Mouse (Mus musculus): Measurements from ENCODE around the gene Tnfaip8l1. TPM values are rescaled to one million over a fixed set of nuclear protein-coding genes. Genes with fewer than 3 reads are reported as not detected.

The Tnfaip8l1 gene
- polyA plus RNA-seq, 1 experiment from 2014 or later, result 11.7 TPM

DNA sequence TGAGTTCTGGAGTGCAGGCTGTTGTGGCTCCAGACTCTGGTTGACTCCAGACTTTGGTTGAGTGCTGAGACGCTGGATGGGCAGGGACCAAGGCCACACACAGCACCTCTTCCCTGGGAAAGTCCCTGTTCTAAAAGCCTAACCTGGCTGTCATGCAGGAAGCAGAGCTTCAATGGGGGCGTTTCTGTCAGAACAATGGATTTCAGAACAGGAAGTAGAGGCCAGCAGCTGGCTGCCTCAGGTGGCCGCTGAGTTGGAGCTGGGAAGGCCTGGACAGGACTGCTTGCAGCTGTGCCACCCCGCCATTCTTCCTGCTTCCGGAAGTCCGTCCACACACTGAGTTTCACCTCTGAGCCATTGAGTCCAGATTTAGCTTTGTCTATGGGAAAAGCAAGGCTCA, 7.6 kb downstream of the Tnfaip8l1 start:
- peak; percentile 41 for DNase-seq (ENCODE audit: low spot score)
- Histone ChIP-seq H3K4me3 (0 out of 2 replicates have a peak overlapping the region, but pooled peaks have one; percentile 11), H3K27ac (replicated peaks) (peak overlapping the region; percentile 83), H3K9me3 (no peaks in the 10 kb centered on the region), H3K36me3 (replicated peaks) (peaks cover 22% of the 10 kb centered on the region), H3K27me3 (replicated peaks; ENCODE audit: low read depth, poor library complexity, severe bottlenecking) (no peaks in the 10 kb centered on the region), H3K4me1 (peaks cover 26% of the 10 kb centered on the region)
- WGBS, result 52% methylated on average over 6 of the region's 6 CpGs

DNA sequence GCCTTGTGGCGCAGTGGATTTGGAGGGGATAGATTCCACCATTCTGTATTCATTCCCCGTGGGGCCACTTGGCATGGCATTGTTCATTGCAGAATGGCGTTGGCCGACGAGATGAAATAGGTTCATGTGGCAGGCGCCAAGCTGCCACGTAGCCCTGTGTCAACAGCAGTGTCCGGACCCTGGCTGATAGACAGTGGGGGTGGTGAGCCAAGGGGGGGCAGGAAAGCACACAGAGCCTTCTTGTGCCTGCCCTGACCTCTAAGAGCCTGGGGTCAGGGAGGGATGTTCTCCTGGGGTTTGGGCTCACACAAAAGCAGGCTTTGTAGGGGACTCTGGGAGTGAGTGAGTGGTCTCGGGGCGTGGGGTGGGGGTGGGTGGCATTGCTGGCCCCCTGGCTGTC, 8.4 kb downstream of the Tnfaip8l1 start:
- Histone ChIP-seq H3K27ac (replicated peaks) (peak overlapping the region; percentile 83), H3K27me3 (replicated peaks; ENCODE audit: low read depth, poor library complexity, severe bottlenecking) (no peaks in the 10 kb centered on the region), H3K36me3 (replicated peaks) (peaks cover 30% of the 10 kb centered on the region), H3K9me3 (no peaks in the 10 kb centered on the region), H3K4me1 (peaks cover 25% of the 10 kb centered on the region), H3K4me3 (0 out of 2 replicates have a peak overlapping the region, but pooled peaks have one; percentile 4)
- WGBS, result 17% methylated on average over 10 of the region's 10 CpGs
- DNase-seq (ENCODE audit: low spot score), result peak; percentile 53

- H3K27ac ChIP-seq (replicated peaks), result peak overlapping the region; percentile 41; the same call in 1 of the 2 replicates
- no peak for DNase-seq (ENCODE audit: low spot score)
- no peak overlapping the region for H3K4me3 ChIP-seq
- WGBS, result 90% methylated on average over 9 of the region's 9 CpGs
- peaks cover 38% of the 10 kb centered on the region for H3K36me3 ChIP-seq (replicated peaks)
- no peaks in the 10 kb centered on the region for H3K27me3 ChIP-seq (replicated peaks; ENCODE audit: low read depth, poor library complexity, severe bottlenecking)
- no peaks in the 10 kb centered on the region for H3K9me3 ChIP-seq
- H3K4me1 ChIP-seq, result peaks cover 21% of the 10 kb centered on the region
Observed at GRCm38 (mm10) chr17:56171456-56171855, 9.2 kb downstream of the Tnfaip8l1 start.

GRCm38 (mm10) chr17:56171881-56172280, 9.6 kb downstream of the Tnfaip8l1 start:
- DNase-seq (ENCODE audit: low spot score), result no peak
- H3K4me1 ChIP-seq, result peaks cover 21% of the 10 kb centered on the region
- H3K9me3 ChIP-seq, result no peaks in the 10 kb centered on the region
- 91% methylated on average over 17 of the region's 17 CpGs for WGBS
- H3K36me3 ChIP-seq (replicated peaks), result peaks cover 42% of the 10 kb centered on the region
- 0 out of 2 replicates have a peak overlapping the region, but pooled peaks have one; percentile 41 for H3K27ac ChIP-seq (replicated peaks)
- H3K4me3 ChIP-seq, result no peak overlapping the region
- H3K27me3 ChIP-seq (replicated peaks; ENCODE audit: low read depth, poor library complexity, severe bottlenecking), result no peaks in the 10 kb centered on the region

GRCm38 (mm10) chr17:56173401-56174046, 11.2 kb downstream of the Tnfaip8l1 start:
- peaks cover 21% of the 10 kb centered on the region for H3K4me1 ChIP-seq
- no peaks in the 10 kb centered on the region for H3K9me3 ChIP-seq
- peaks cover 59% of the 10 kb centered on the region for H3K36me3 ChIP-seq (replicated peaks)
- no peak overlapping the region for H3K4me3 ChIP-seq
- no peak for DNase-seq (ENCODE audit: low spot score)
- no peaks in the 10 kb centered on the region for H3K27me3 ChIP-seq (replicated peaks; ENCODE audit: low read depth, poor library complexity, severe bottlenecking)
- no peak overlapping the region for H3K27ac ChIP-seq (replicated peaks)
- WGBS, result 58% methylated on average over 10 of the region's 10 CpGs

DNA sequence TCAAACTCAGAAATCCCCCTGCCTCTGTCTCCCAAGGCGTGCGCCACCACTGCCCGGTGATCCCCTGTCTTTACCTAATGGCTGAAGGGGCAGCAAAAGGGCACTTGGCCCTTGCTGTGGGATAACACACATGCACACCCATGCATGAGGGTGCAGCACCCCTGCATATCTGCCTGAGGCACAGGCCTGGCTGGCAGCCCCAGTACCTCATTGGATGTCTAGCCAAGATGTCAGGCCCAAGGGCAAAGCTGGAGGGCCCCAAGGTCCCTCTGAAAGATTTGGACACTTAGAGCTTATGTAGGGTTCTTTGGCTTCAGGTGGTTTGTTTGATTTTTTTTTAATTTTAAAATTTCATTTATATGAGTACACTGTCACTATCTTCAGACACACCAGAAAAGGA, 13.1 kb downstream of the Tnfaip8l1 start:
- Histone ChIP-seq H3K4me1 (peaks cover 12% of the 10 kb centered on the region), H3K27me3 (replicated peaks; ENCODE audit: low read depth, poor library complexity, severe bottlenecking) (no peaks in the 10 kb centered on the region), H3K9me3 (no peaks in the 10 kb centered on the region), H3K4me3 (no peak overlapping the region), H3K27ac (replicated peaks) (no peak overlapping the region), H3K36me3 (replicated peaks) (peaks cover 78% of the 10 kb centered on the region)
- DNase-seq (ENCODE audit: low spot score), result no peak
- WGBS, result 95% methylated on average over 3 of the region's 3 CpGs

DNA sequence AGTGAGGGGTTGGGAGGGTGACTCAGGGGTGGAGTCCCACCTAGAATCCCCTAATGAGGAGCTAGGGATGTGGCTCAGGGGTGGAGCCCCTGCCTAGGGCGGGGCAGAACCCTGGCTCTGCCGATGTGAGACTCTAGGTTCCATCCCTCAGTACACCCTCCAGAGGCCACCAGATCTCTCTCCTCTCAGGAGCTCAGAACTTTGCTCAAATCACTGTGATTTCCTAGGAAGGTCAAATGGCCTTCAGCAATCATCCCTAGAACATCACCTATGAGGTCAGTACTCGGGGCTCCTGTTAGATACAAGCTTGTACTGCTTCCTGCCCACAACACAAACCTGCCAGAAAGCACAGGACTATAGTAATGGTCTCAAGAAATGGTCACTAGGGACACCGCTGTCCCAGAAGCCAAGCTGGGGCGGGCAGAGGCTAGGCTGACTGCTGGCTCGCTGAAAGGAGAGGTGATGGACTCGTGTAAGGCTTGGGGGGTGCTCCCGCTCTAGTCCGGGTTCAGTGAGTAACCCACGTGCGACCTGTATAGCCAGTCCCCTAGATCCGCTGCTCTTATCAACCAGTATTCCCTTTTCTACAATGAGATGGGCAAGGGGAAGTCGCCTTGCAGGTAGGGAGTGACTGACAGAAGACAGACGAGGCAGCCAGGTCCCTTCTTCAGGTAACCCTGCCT, 20.8 kb downstream of the Tnfaip8l1 start:
- Histone ChIP-seq H3K27ac (replicated peaks) (peak overlapping the region; percentile 89), H3K4me1 (peaks cover 37% of the 10 kb centered on the region), H3K9me3 (no peaks in the 10 kb centered on the region), H3K36me3 (replicated peaks) (peaks cover 60% of the 10 kb centered on the region), H3K27me3 (replicated peaks; ENCODE audit: low read depth, poor library complexity, severe bottlenecking) (no peaks in the 10 kb centered on the region), H3K4me3 (peak overlapping the region; percentile 91)
- 1% methylated on average over 14 of the region's 14 CpGs for WGBS
- DNase-seq (ENCODE audit: low spot score), result no peak

- under 1% methylated on average over 47 of the region's 47 CpGs for whole genome bisulfite sequencing
Observed at GRCm38 (mm10) chr17:56183658-56184103, 21.4 kb downstream of the Tnfaip8l1 start, which contains the start of gene Mydgf. Gene Mydgf (minus strand): TSS chr17:56183920.

DNA sequence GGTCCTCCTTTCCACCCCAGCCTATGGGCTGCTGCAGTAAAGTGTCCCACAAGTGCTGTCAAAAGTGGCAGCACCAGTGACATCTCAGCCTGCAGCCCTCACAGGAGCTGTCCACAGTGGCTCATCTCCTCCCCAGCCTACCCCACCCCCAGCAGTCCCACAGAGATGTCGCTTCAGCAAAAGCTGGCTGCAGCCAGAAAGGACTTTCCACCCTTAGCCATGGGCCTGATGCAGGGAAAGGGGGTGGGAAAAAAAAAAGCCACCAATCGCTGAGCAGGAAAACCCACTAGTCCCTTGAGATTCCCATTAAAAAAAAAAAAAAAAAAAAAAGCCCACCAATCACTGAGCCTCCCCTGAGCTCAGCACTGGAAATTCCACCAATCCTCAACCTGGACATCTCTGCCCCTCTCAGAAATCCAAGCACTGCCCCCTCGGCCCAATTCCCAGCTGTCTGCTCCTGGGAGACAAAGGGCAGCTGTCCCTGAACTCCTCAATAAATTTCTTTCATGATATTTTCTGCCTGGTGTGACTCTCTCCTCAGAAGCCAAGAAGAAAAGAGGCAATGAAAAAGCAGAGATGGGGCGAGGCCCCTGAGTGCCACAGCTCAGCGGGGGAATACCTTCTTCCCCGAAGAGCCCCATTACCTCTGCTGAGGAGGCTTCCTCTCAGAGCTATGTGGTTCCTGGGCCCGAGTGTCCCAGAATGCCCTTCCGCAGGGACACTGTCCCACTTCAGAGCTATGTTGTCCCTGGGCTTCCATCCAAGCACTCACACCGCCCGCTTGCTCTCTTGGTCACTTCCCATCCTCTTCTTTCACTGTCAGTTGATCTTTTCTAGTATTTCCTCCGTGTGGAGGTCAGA, 23.2 kb downstream of the Tnfaip8l1 start:
- H3K36me3 ChIP-seq (replicated peaks), result peaks cover 60% of the 10 kb centered on the region
- H3K4me3 ChIP-seq, result peak overlapping the region; percentile 29
- WGBS, result 38% methylated on average over 11 of the region's 11 CpGs
- H3K27me3 ChIP-seq (replicated peaks; ENCODE audit: low read depth, poor library complexity, severe bottlenecking), result no peaks in the 10 kb centered on the region
- no peaks in the 10 kb centered on the region for H3K9me3 ChIP-seq
- peak; percentile 46 for DNase-seq (ENCODE audit: low spot score)
- H3K4me1 ChIP-seq, result peaks cover 37% of the 10 kb centered on the region
- peak overlapping the region; percentile 73 for H3K27ac ChIP-seq (replicated peaks)

More at GRCm38 (mm10) chr17:56183658-56184103, 21.4 kb downstream of the Tnfaip8l1 start, which contains the start of gene Mydgf:
- DNase-seq (ENCODE audit: low spot score), result peak; percentile 97
- no peaks in the 10 kb centered on the region for H3K9me3 ChIP-seq
- peaks cover 37% of the 10 kb centered on the region for H3K4me1 ChIP-seq
- peaks cover 60% of the 10 kb centered on the region for H3K36me3 ChIP-seq (replicated peaks)
- peak within 1 kb of the TSS; percentile 89 for H3K27ac ChIP-seq (replicated peaks)
- peak within 1 kb of the TSS; percentile 91 for H3K4me3 ChIP-seq
- H3K27me3 ChIP-seq (replicated peaks; ENCODE audit: low read depth, poor library complexity, severe bottlenecking), result no peaks in the 10 kb centered on the region

DNA sequence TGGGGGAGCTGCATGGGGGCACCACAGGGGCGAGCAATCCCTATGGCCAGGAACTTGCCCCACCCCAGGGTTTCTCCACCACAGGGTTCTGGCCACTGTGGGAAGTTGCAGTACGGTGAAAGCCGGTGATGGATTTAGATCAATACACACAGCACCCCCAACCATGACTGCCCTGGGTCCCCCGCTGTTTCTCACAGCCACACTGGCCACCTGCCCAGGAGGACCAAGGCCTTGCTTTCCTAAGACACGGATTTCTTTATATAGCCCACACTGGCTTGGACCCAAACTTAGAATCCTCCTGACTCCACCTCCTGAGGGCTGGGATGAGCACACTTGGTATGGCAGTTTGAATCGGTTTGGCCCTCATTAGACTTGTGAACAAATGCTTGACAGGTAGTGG, 29.0 kb downstream of the Tnfaip8l1 start:
- H3K4me3 ChIP-seq, result no peak overlapping the region
- WGBS, result 92% methylated on average over 6 of the region's 6 CpGs
- no peak for DNase-seq (ENCODE audit: low spot score)
- H3K27me3 ChIP-seq (replicated peaks; ENCODE audit: low read depth, poor library complexity, severe bottlenecking), result no peaks in the 10 kb centered on the region
- H3K36me3 ChIP-seq (replicated peaks), result peaks cover 96% of the 10 kb centered on the region
- H3K4me1 ChIP-seq, result 0 out of 2 replicates have a peak, but pooled peaks cover 2% of the 10 kb centered on the region
- no peak overlapping the region for H3K27ac ChIP-seq (replicated peaks)
- no peaks in the 10 kb centered on the region for H3K9me3 ChIP-seq

DNA sequence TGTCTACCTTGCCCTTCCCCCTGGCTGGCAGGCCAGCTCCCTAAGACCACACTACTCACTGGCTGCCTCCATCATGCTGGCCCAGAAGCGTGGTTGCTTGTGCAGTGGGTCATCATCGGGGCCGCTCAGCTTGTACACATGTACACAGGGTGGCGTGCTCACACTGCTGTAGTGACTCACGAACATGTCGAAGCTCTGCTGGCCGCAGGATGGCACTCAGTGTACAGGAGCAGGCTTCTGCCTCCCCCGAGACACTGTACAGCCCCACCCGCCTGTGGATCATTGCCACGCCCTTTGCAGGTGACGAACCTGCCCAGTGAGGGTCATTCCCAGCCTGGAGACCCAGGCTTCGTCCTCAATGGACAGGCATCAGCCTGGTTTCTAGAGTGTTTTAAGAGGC, 32.1 kb downstream of the Tnfaip8l1 start:
- DNase-seq (ENCODE audit: low spot score), result no peak
- Histone ChIP-seq H3K4me3 (no peak overlapping the region), H3K27me3 (replicated peaks; ENCODE audit: low read depth, poor library complexity, severe bottlenecking) (no peaks in the 10 kb centered on the region), H3K4me1 (no peaks in the 10 kb centered on the region), H3K9me3 (peaks cover 7% of the 10 kb centered on the region; the same call in 1 of the 2 replicates), H3K36me3 (replicated peaks) (peaks cover 100% of the 10 kb centered on the region), H3K27ac (replicated peaks) (no peak overlapping the region)
- 92% methylated on average over 12 of the region's 12 CpGs for WGBS

DNA sequence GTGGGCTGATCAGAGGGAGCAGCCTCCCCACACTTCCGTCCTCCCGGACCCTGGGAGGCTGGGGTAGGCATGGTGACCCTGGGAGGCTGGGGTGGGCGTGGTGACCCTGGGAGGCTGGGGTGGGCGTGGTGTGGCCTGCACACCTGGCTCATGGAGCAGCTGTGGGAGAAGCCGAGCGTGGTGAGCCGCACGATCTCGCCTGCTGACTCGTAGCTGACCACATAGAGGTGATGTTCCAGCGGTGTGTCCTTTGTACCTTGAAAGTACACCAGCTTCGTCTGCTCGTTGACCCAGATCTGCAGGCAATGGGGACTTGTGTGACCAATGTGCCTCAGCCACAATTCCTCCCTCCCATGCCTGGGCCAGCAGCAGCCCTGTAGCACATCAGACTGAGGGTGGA, 32.5 kb downstream of the Tnfaip8l1 start:
- peaks cover 97% of the 10 kb centered on the region for H3K36me3 ChIP-seq (replicated peaks)
- DNase-seq (ENCODE audit: low spot score), result no peak
- WGBS, result 92% methylated on average over 13 of the region's 13 CpGs
- no peaks in the 10 kb centered on the region for H3K4me1 ChIP-seq
- H3K27ac ChIP-seq (replicated peaks), result no peak overlapping the region
- no peaks in the 10 kb centered on the region for H3K27me3 ChIP-seq (replicated peaks; ENCODE audit: low read depth, poor library complexity, severe bottlenecking)
- H3K9me3 ChIP-seq, result peaks cover 7% of the 10 kb centered on the region; the same call in 1 of the 2 replicates
- H3K4me3 ChIP-seq, result no peak overlapping the region
